In genomic region chr5:125465701-125466106, GRCm38 (mm10) we compare ENCODE assay signal across 8 mouse cellular contexts. TPM values are rescaled to one million over a fixed set of nuclear protein-coding genes. Genes with fewer than 3 reads are reported as not detected.
DNase-seq lines count a peak whose midpoint lies in the region; ATAC-seq and TF ChIP-seq lines count a peak whose summit lies in the region.

No protein-coding gene starts in this region.

- H3K27me3 ChIP-seq in G1E (ENCODE audit: insufficient read depth, low read length), result no peaks in the 10 kb centered on the region
- H3K27me3 ChIP-seq in forebrain, embryonic 16.5 days (replicated peaks; ENCODE audit: control insufficient read depth, insufficient read depth, low read length), result no peaks in the 10 kb centered on the region
- H3K27me3 ChIP-seq in lung, embryonic 14.5 days (ENCODE audit: insufficient read depth, low read length), result no peaks in the 10 kb centered on the region
- no peaks in the 10 kb centered on the region for H3K27me3 ChIP-seq in thymus, adult 2 months (ENCODE audit: control insufficient read depth, insufficient read depth, low read length)

- H3K36me3 ChIP-seq in G1E (replicated peaks), result peaks cover 22% of the 10 kb centered on the region
- no peaks in the 10 kb centered on the region for H3K36me3 ChIP-seq in forebrain, embryonic 16.5 days (ENCODE audit: control insufficient read depth, insufficient read depth)
- H3K36me3 ChIP-seq in lung, embryonic 14.5 days (ENCODE audit: insufficient read depth), result no peaks in the 10 kb centered on the region
- no peaks in the 10 kb centered on the region for H3K36me3 ChIP-seq in thymus, adult 2 months (ENCODE audit: control insufficient read depth, insufficient read depth, low read length)

- no peaks in the 10 kb centered on the region for H3K9me3 ChIP-seq in G1E (replicated peaks)
- H3K9me3 ChIP-seq in forebrain, embryonic 16.5 days (ENCODE audit: control insufficient read depth, low read length), result no peaks in the 10 kb centered on the region
- no peaks in the 10 kb centered on the region for H3K9me3 ChIP-seq in lung, embryonic 14.5 days (ENCODE audit: low read depth, low read length)

- peak overlapping the region; percentile 43 for H3K27ac ChIP-seq in forebrain, embryonic 16.5 days (ENCODE audit: low read length)
- H3K27ac ChIP-seq in layer of hippocampus, adult 2 months, result 0 out of 2 replicates have a peak overlapping the region, but pooled peaks have one; percentile 43
- H3K27ac ChIP-seq in lung, embryonic 14.5 days (ENCODE audit: low read depth), result no peak overlapping the region
- H3K27ac ChIP-seq in olfactory bulb, adult 2 months (ENCODE audit: insufficient read depth, low read depth, low read length), result no peak overlapping the region
- no peak overlapping the region for H3K27ac ChIP-seq in thymus, adult 2 months (ENCODE audit: control insufficient read depth, insufficient read depth, low read length)

- DNase-seq in G1E (ENCODE audit: low spot score), result peak; percentile 91
- DNase-seq in cerebellum, adult 18-20 months, result peak; percentile 93 to 97
- DNase-seq in heart, postnatal 36 days, result peak; percentile 86
- peak; percentile 97 to 98 for DNase-seq in layer of hippocampus, adult 2 months (ENCODE audit: low spot score in 2 of 2)
- DNase-seq in lung, embryonic 14.5 days, result peak; percentile 99
- DNase-seq in thymus, adult 2 months, result peak; percentile 94

- H3K4me3 ChIP-seq in G1E (ENCODE audit: low read depth, low read length), result peak overlapping the region; percentile 61; the same call in 1 of the 2 replicates
- peak overlapping the region; percentile 31 for H3K4me3 ChIP-seq in forebrain, embryonic 16.5 days (replicated peaks; ENCODE audit: low read length)
- H3K4me3 ChIP-seq in layer of hippocampus, adult 2 months, result peak overlapping the region; percentile 49
- H3K4me3 ChIP-seq in lung, embryonic 14.5 days (ENCODE audit: low read depth, low read length), result peak overlapping the region; percentile 35
- peak overlapping the region; percentile 38 for H3K4me3 ChIP-seq in olfactory bulb, adult 2 months (ENCODE audit: insufficient read depth, low read depth, low read length)
- H3K4me3 ChIP-seq in thymus, adult 2 months (ENCODE audit: control insufficient read depth, insufficient read depth, low read length), result no peak overlapping the region

- under 1% methylated on average over 25 of the region's 25 CpGs for WGBS in forebrain, embryonic 16.5 days
- WGBS in lung, embryonic 14.5 days, result under 1% methylated on average over 25 of the region's 25 CpGs
- WGBS in olfactory bulb, adult 2 months, result under 1% methylated on average over 25 of the region's 25 CpGs
- under 1% methylated on average over 25 of the region's 25 CpGs for WGBS in thymus, adult 2 months

- H3K4me1 ChIP-seq in G1E (ENCODE audit: insufficient read depth, low read depth, low read length), result peaks cover 23% of the 10 kb centered on the region
- H3K4me1 ChIP-seq in forebrain, embryonic 16.5 days (replicated peaks; ENCODE audit: control insufficient read depth, insufficient read depth, low read length), result peaks cover 7% of the 10 kb centered on the region
- H3K4me1 ChIP-seq in lung, embryonic 14.5 days (ENCODE audit: insufficient read depth), result 0 out of 2 replicates have a peak, but pooled peaks cover 3% of the 10 kb centered on the region
- H3K4me1 ChIP-seq in olfactory bulb, adult 2 months (ENCODE audit: control insufficient read depth, insufficient read depth, low read length), result no peaks in the 10 kb centered on the region
- H3K4me1 ChIP-seq in thymus, adult 2 months (replicated peaks; ENCODE audit: control insufficient read depth, insufficient read depth, low read length), result peaks cover 4% of the 10 kb centered on the region

- no peak for TF ChIP-seq POLR2A in olfactory bulb, adult 2 months (IDR thresholded peaks at IDR 0.05; ENCODE audit: insufficient read depth, low read depth, low read length)
- peak; percentile 42 for TF ChIP-seq POLR2A in thymus, adult 2 months (IDR thresholded peaks at IDR 0.05; ENCODE audit: control insufficient read depth, extremely low read depth, insufficient read depth, low read length, poor library complexity)

- peak; percentile 98 for ATAC-seq in G1E (ENCODE audit: extremely low read depth, insufficient number of reproducible peaks, low FRiP score, poor library complexity, severe bottlenecking)
- peak; percentile 100 for ATAC-seq in forebrain, embryonic 16.5 days
- ATAC-seq in lung, embryonic 14.5 days (ENCODE audit: insufficient read depth), result peak; percentile 100

- intact Hi-C loops in heart, postnatal 36 days (cut with DNase I), result loop anchor here (1.0 kb wide), 1 partner anchor 10 kb away; the partner anchor contains the start of gene Aacs

- 0 out of 2 replicates have a peak overlapping the region, but pooled peaks have one; percentile 41 for H3K9ac ChIP-seq in forebrain, embryonic 16.5 days (replicated peaks; ENCODE audit: low read depth, low read length)
- peak overlapping the region; percentile 25; the same call in 1 of the 2 replicates for H3K9ac ChIP-seq in lung, embryonic 14.5 days

- no peak for TF ChIP-seq CTCF in G1E (IDR thresholded peaks at IDR 0.05; ENCODE audit: low read depth, low read length)
- peak; percentile 50 for TF ChIP-seq CTCF in layer of hippocampus, adult 2 months (conservative IDR thresholded peaks at IDR 0.05)
- TF ChIP-seq CTCF in lung, embryonic 14.5 days (IDR thresholded peaks at IDR 0.05; ENCODE audit: low read depth), result peak; percentile 10; the same call in 1 of the 2 replicates
- no peak for TF ChIP-seq CTCF in olfactory bulb, adult 2 months (IDR thresholded peaks at IDR 0.05; ENCODE audit: insufficient read depth, low read depth, low read length)
- peak; percentile 61; the same call in 1 of the 2 replicates for TF ChIP-seq CTCF in thymus, adult 2 months (IDR thresholded peaks at IDR 0.05; ENCODE audit: borderline replicate concordance, control insufficient read depth, extremely low read depth, insufficient read depth, low read length, poor library complexity)

- peak overlapping the region; percentile 54 for H3K4me2 ChIP-seq in forebrain, embryonic 16.5 days (ENCODE audit: low read length)
- H3K4me2 ChIP-seq in lung, embryonic 14.5 days, result peak overlapping the region; percentile 65

RNA-seq across cellular contexts. Expression of gene Aacs, which starts 9.9 kb away (rescaled TPM):
- total RNA-seq in G1E (2014; fragmentation: Nextera tagmentation) (3.3 and 4.4 TPM in 2 replicates), G1E (2017) (15.3 and 15.7 TPM in 2 replicates)
- polyA plus RNA-seq in G1E (2012), result 27.1 and 28.3 TPM in 2 replicates
- 96.0 and 98.9 TPM in 2 replicates for polyA plus RNA-seq in forebrain, embryonic 16.5 days (2015; fragmentation: Nextera tagmentation; extraction: Ambion mirVana)
- total RNA-seq in heart, postnatal 36 days (2021), result 1 to 10 TPM; 3.6 to 4.1 TPM
- 10 to 100 TPM; 48.1 to 55.5 TPM for total RNA-seq in layer of hippocampus, adult 2 months (2021)
- polyA plus RNA-seq in lung, embryonic 14.5 days (2014; fragmentation: Nextera tagmentation; extraction: Ambion mirVana), result 37.1 and 42.7 TPM in 2 replicates
- not detected in 2 replicates for polyA plus RNA-seq in olfactory bulb, adult 2 months (2012; ENCODE audit: insufficient read depth, insufficient read length, low replicate concordance, missing spikeins)
- 51.0 and 61.1 TPM in 2 replicates for polyA plus RNA-seq in thymus, adult 2 months (2012; rRNA removed)

RNA-seq across cellular contexts. Expression of gene Bri3bp, which starts 24.3 kb away (rescaled TPM):
- 76.6 and 83.4 TPM in 2 replicates for total RNA-seq in G1E (2014; fragmentation: Nextera tagmentation)
- 13.5 and 14.6 TPM in 2 replicates for total RNA-seq in G1E (2017)
- 50.1 and 51.7 TPM in 2 replicates for polyA plus RNA-seq in G1E (2012)
- 37.8 and 38.3 TPM in 2 replicates for polyA plus RNA-seq in forebrain, embryonic 16.5 days (2015; fragmentation: Nextera tagmentation; extraction: Ambion mirVana)
- total RNA-seq in heart, postnatal 36 days (2021), result 10 to 100 TPM; 45.4 to 54.6 TPM
- total RNA-seq in layer of hippocampus, adult 2 months (2021), result 100 to 1,000 TPM in 1 of 2 experiments, 10 to 100 TPM in 1; 93.2 to 107 TPM
- 37.6 and 37.9 TPM in 2 replicates for polyA plus RNA-seq in lung, embryonic 14.5 days (2014; fragmentation: Nextera tagmentation; extraction: Ambion mirVana)
- 46.8 TPM in 1 of 2 replicates, not detected in the other for polyA plus RNA-seq in olfactory bulb, adult 2 months (2012; ENCODE audit: insufficient read depth, insufficient read length, low replicate concordance, missing spikeins)
- 22.7 and 26.4 TPM in 2 replicates for polyA plus RNA-seq in thymus, adult 2 months (2012; rRNA removed)

RNA-seq across cellular contexts. Expression of gene Dhx37, which starts 31.8 kb away (rescaled TPM):
- total RNA-seq in G1E (2014; fragmentation: Nextera tagmentation) (29.0 and 30.3 TPM in 2 replicates), G1E (2017) (32.2 and 36.5 TPM in 2 replicates)
- 112 and 117 TPM in 2 replicates for polyA plus RNA-seq in G1E (2012)
- 10.5 and 13.5 TPM in 2 replicates for polyA plus RNA-seq in forebrain, embryonic 16.5 days (2015; fragmentation: Nextera tagmentation; extraction: Ambion mirVana)
- 10 to 100 TPM; 11.4 to 11.7 TPM for total RNA-seq in heart, postnatal 36 days (2021)
- 10 to 100 TPM; 15.2 to 15.6 TPM for total RNA-seq in layer of hippocampus, adult 2 months (2021)
- 11.9 and 13.3 TPM in 2 replicates for polyA plus RNA-seq in lung, embryonic 14.5 days (2014; fragmentation: Nextera tagmentation; extraction: Ambion mirVana)
- polyA plus RNA-seq in olfactory bulb, adult 2 months (2012; ENCODE audit: insufficient read depth, insufficient read length, low replicate concordance, missing spikeins), result not detected in 2 replicates
- polyA plus RNA-seq in thymus, adult 2 months (2012; rRNA removed), result 31.7 and 32.4 TPM in 2 replicates

Comparison
In these comparisons a context has a peak if more than half of its experiments do, and no peak if none do; other contexts are left out.
1. CTCF ChIP-seq: peak in layer of hippocampus, adult 2 months (single experiment), lung, embryonic 14.5 days (single experiment) and thymus, adult 2 months (single experiment); none in G1E (single experiment) and olfactory bulb, adult 2 months (single experiment).
2. H3K27ac ChIP-seq: peak in forebrain, embryonic 16.5 days (single experiment) and layer of hippocampus, adult 2 months (single experiment); none in lung, embryonic 14.5 days (single experiment), olfactory bulb, adult 2 months (single experiment) and thymus, adult 2 months (single experiment).
3. RNA of gene Aacs, which starts 9.9 kb away (polyA plus RNA-seq): 96.0 to 98.9 TPM in forebrain, embryonic 16.5 days, 51.0 to 61.1 TPM in thymus, adult 2 months, 37.1 to 42.7 TPM in lung, embryonic 14.5 days and 27.1 to 28.3 TPM in G1E; not detected in olfactory bulb, adult 2 months; every median in the first group is over 10 times any median in the second.
4. RNA of gene Dhx37, which starts 31.8 kb away (polyA plus RNA-seq): 112 to 117 TPM in G1E, 31.7 to 32.4 TPM in thymus, adult 2 months, 10.5 to 13.5 TPM in forebrain, embryonic 16.5 days and 11.9 to 13.3 TPM in lung, embryonic 14.5 days; not detected in olfactory bulb, adult 2 months; every median in the first group is over 10 times any median in the second.
5. Peak in every context shown above with its lines, with median percentiles within 50 percentile points of each other: ATAC-seq and DNase-seq.